Mouse (Mus musculus) monocyte, adult 59 days (primary cell): ENCODE data around the gene Eya3. TPM values are rescaled to one million over a fixed set of nuclear protein-coding genes. Genes with fewer than 3 reads are reported as not detected.

Experiments
- total RNA-seq, 2 experiments: library from RNA; stranded (reverse); gene quantifications; one replicate each; pipeline ENCODE4 v1.2.4; 2023

The Eya3 gene
- total RNA-seq = 10 to 100 TPM; 32.9 to 39.3 TPM

GRCm38 (mm10) chr4:132638461-132639190 is at the start of gene Eya3:
TSS of gene Eya3 (plus strand) at chr4:132638987.

GRCm38 (mm10) chr4:132732148-132732684 is 93.4 kb downstream of the Eya3 start, which contains the start of gene Xkr8:
TSS of gene Xkr8 (minus strand) at chr4:132732546.

GRCm38 (mm10) chr4:132756974-132757373 is 118.2 kb downstream of the Eya3 start, which contains the start of gene Smpdl3b:
TSS of gene Smpdl3b (minus strand) at chr4:132757252.

GRCm38 (mm10) chr4:132767914-132768876 is 129.4 kb downstream of the Eya3 start, which contains the start of gene Rpa2:
TSS of gene Rpa2 (plus strand) at chr4:132768332.

Other genes with a start within 250 kb of the Eya3 start
- gene Phactr4, start 216.5 kb upstream of the Eya3 start, total RNA-seq = 10 to 100 TPM; 31.4 to 34.2 TPM
- 1 to 10 TPM; 6.5 to 6.8 TPM for gene Med18, start 175.1 kb upstream of the Eya3 start, total RNA-seq
- 10 to 100 TPM; 23.1 to 25.2 TPM for gene Sesn2, start 128.5 kb upstream of the Eya3 start, total RNA-seq
- gene Atpif1, start 105.3 kb upstream of the Eya3 start, total RNA-seq = 100 to 1,000 TPM; 109 to 112 TPM
- gene Dnajc8, start 103.4 kb upstream of the Eya3 start, total RNA-seq = 100 to 1,000 TPM in 1 of 2 experiments, 10 to 100 TPM in 1; 73.4 to 104 TPM
- 10 to 100 TPM; 52.8 to 55.1 TPM for gene Ptafr, start 74.9 kb upstream of the Eya3 start, total RNA-seq
- gene Xkr8, start 93.6 kb downstream of the Eya3 start, total RNA-seq = 1 to 10 TPM; 3.6 to 5.0 TPM
- gene Smpdl3b, start 118.3 kb downstream of the Eya3 start, total RNA-seq = 10 to 100 TPM; 48.7 to 50.5 TPM
- 10 to 100 TPM; 13.5 to 15.9 TPM for gene Rpa2, start 129.3 kb downstream of the Eya3 start, total RNA-seq
- 100 to 1,000 TPM; 327 to 352 TPM for gene Themis2, start 157.4 kb downstream of the Eya3 start, total RNA-seq
- 10 to 100 TPM; 28.0 to 33.1 TPM for gene Ppp1r8, start 204.2 kb downstream of the Eya3 start, total RNA-seq
- gene Stx12, start 245.5 kb downstream of the Eya3 start, total RNA-seq = 10 to 100 TPM; 30.3 to 33.6 TPM